Mouse (Mus musculus): Measurements from ENCODE around the gene Bach2.

DNA sequence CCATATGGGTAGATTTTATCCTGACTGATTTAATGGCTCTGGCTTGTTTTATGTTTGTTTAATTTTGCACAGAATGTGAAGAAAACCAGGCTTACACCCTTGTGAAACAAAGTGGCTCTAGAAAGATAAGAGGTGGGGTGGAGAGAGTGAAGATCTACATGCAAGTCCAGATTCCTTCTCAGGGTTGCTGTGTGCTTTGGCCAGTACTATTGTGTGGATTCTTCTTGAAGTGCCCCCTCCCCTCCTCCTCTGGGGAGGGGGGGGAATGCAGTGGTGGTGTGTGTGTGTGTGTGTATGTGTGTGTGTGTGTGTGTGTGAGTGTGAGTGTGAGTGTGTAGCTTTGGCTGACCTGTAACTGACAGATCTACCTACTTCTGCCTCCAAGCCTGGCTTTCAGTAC, 383.0 kb downstream of the Bach2 start:
- TF ChIP-seq CTCF (IDR thresholded peaks at IDR 0.05; ENCODE audit: low read depth, low read length) (no peak), POLR2A (IDR thresholded peaks at IDR 0.05; ENCODE audit: insufficient read depth, low read length) (no peak)
